Mouse (Mus musculus) midbrain, postnatal 0 days (tissue): ENCODE data around the gene 2610001J05Rik. TPM values are rescaled to one million over a fixed set of nuclear protein-coding genes. Genes with fewer than 3 reads are reported as not detected.

Source experiments
- ATAC-seq: fragments of 200-750 bp; cut with Nextera tagmentation; 2 replicates; pipeline ENCODE4 v1.8.0; 2017; ENCODE audit warnings: moderate number of reproducible peaks, mild to moderate bottlenecking, moderate TSS enrichment, moderate library complexity; ENCODE audit not compliant: low FRiP score
- DNase-seq: peaks from one replicate; pipeline ENCODE4 v3.0.0-alpha.2; 2015; ENCODE audit warnings: low spot score
- H3K27ac ChIP-seq: fragments of 300-500 bp; sonication (generic); 2 replicates; pipeline ENCODE4 v1.5.1; 2014; ENCODE audit warnings: low read depth, mild to moderate bottlenecking, low read length, mixed read lengths
- H3K27me3 ChIP-seq: fragments of 300-500 bp; sonication (generic); 2 replicates; pipeline ENCODE4 v1.6.1; 2014; ENCODE audit warnings: low read length, control low read depth, mixed read lengths; ENCODE audit not compliant: insufficient read depth
- H3K36me3 ChIP-seq: fragments of 300-500 bp; sonication (generic); 2 replicates; pipeline ENCODE4 v1.6.1; 2014; ENCODE audit warnings: low read length, control low read depth, mixed read lengths; ENCODE audit not compliant: insufficient read depth
- H3K4me1 ChIP-seq: fragments of 300-500 bp; sonication (generic); 2 replicates; pipeline ENCODE4 v1.6.1; 2014; ENCODE audit warnings: mild to moderate bottlenecking, control low read depth, antibody characterized with exemption, low read length, mixed read lengths; ENCODE audit not compliant: insufficient read depth
- H3K4me2 ChIP-seq: fragments of 300-500 bp; sonication (generic); 2 replicates; pipeline ENCODE4 v1.6.1; 2014; ENCODE audit warnings: low read depth, mild to moderate bottlenecking, low read length, mixed read lengths; ENCODE audit not compliant: poor library complexity, severe bottlenecking
- H3K4me3 ChIP-seq: fragments of 300-500 bp; sonication (generic); 2 replicates; pipeline ENCODE4 v1.5.1; 2014; ENCODE audit warnings: low read depth, mild to moderate bottlenecking, low read length, moderate library complexity
- H3K9ac ChIP-seq: fragments of 300-500 bp; sonication (generic); replicated peaks from 2 replicates; pipeline ENCODE4 v1.6.1; 2014; ENCODE audit warnings: mild to moderate bottlenecking, low read length, moderate library complexity, mixed read lengths; ENCODE audit not compliant: poor library complexity, severe bottlenecking
- H3K9me3 ChIP-seq: fragments of 300-500 bp; sonication (generic); 2 replicates; pipeline ENCODE4 v1.6.1; 2016; ENCODE audit warnings: low read length, control low read depth
- CTCF ChIP-seq: IDR thresholded peaks from 2 replicates; pipeline ENCODE4 v1.5.1; 2016; ENCODE audit warnings: antibody characterized with exemption, mild to moderate bottlenecking
- WGBS: fragments of 180-500 bp; shearing (Covaris S2); extraction: QIAGEN DNeasy Blood & Tissue Kit; methylation state at CpG from one replicate; pipeline ENCODE4 v1.1.7; 2014; 5-methylcytosine and 5-hydroxymethylcytosine counted together
- polyA plus RNA-seq: library from polyadenylated mRNA; unstranded; fragments of >200 nt; fragmentation: Nextera tagmentation; extraction: Ambion mirVana; gene quantifications from 2 replicates; pipeline ENCODE4 v1.2.1, GENCODE M21; 2015
- total RNA-seq: library from RNA; depleted of rRNA; stranded (reverse); fragments of >200 nt; gene quantifications from 2 replicates; pipeline ENCODE4 v1.2.3, GENCODE M21; 2014; rRNA removed

2610001J05Rik gene
- total and polyA plus RNA-seq, 2 experiments from 2014 or later = 16.5 to 122 TPM

- ATAC-seq = peak; percentile 28
- no peak for TF ChIP-seq CTCF
- H3K9ac ChIP-seq = peak overlapping the region; percentile 99
- peak overlapping the region; percentile 99 for H3K27ac ChIP-seq
- peak overlapping the region; percentile 76 for H3K4me2 ChIP-seq
- H3K4me3 ChIP-seq = peak overlapping the region; percentile 77
- DNase-seq = peak; percentile 69
- no peaks in the 10 kb centered on the region for H3K27me3 ChIP-seq
- no peaks in the 10 kb centered on the region for H3K9me3 ChIP-seq
- 1% methylated on average over 19 of the region's 19 CpGs for WGBS
- H3K4me1 ChIP-seq = peaks cover 4% of the 10 kb centered on the region; the same call in 1 of the 2 replicates
- H3K36me3 ChIP-seq = no peaks in the 10 kb centered on the region
These were observed 33.2 kb downstream of the 2610001J05Rik start for GRCm38 (mm10) chr6:13837916-13838676.

GRCm38 (mm10) chr6:13836967-13837570 is 34.2 kb downstream of the 2610001J05Rik start:
- WGBS = 37% methylated on average over 3 of the region's 3 CpGs
- Histone ChIP-seq H3K4me1 (peaks cover 8% of the 10 kb centered on the region; the same call in 1 of the 2 replicates), H3K9ac (peak overlapping the region; percentile 99), H3K9me3 (no peaks in the 10 kb centered on the region), H3K36me3 (no peaks in the 10 kb centered on the region), H3K27ac (peak overlapping the region; percentile 99), H3K27me3 (no peaks in the 10 kb centered on the region), H3K4me2 (peak overlapping the region; percentile 76), H3K4me3 (peak overlapping the region; percentile 77)
- no peak for TF ChIP-seq CTCF
- peak; percentile 26 for DNase-seq
- ATAC-seq = no peak

GRCm38 (mm10) chr6:13835720-13836665 is 35.3 kb downstream of the 2610001J05Rik start:
- Histone ChIP-seq H3K9me3 (no peaks in the 10 kb centered on the region), H3K36me3 (no peaks in the 10 kb centered on the region), H3K27me3 (no peaks in the 10 kb centered on the region), H3K27ac (peak overlapping the region; percentile 99), H3K4me3 (peak overlapping the region; percentile 77), H3K4me2 (peak overlapping the region; percentile 76), H3K9ac (peak overlapping the region; percentile 99), H3K4me1 (peaks cover 8% of the 10 kb centered on the region; the same call in 1 of the 2 replicates)
- peak; percentile 82 for DNase-seq
- peak; percentile 35; the same call in 1 of the 2 replicates for TF ChIP-seq CTCF
- WGBS = 26% methylated on average over 17 of the region's 17 CpGs
- ATAC-seq = peak; percentile 73

- ATAC-seq = no peak
- Histone ChIP-seq H3K4me1 (peaks cover 11% of the 10 kb centered on the region; the same call in 1 of the 2 replicates), H3K4me2 (peak overlapping the region; percentile 44), H3K27me3 (no peaks in the 10 kb centered on the region), H3K4me3 (peak overlapping the region; percentile 16; the same call in 1 of the 2 replicates), H3K9ac (no peak overlapping the region), H3K9me3 (no peaks in the 10 kb centered on the region), H3K27ac (no peak overlapping the region), H3K36me3 (no peaks in the 10 kb centered on the region)
- TF ChIP-seq CTCF = no peak
- DNase-seq = no peak
- 50% methylated on average over 2 of the region's 2 CpGs for WGBS
These were observed 38.5 kb downstream of the 2610001J05Rik start for GRCm38 (mm10) chr6:13832770-13833169.

- Histone ChIP-seq H3K9me3 (no peaks in the 10 kb centered on the region), H3K4me2 (no peak overlapping the region), H3K4me1 (peaks cover 11% of the 10 kb centered on the region; the same call in 1 of the 2 replicates), H3K27ac (no peak overlapping the region), H3K27me3 (no peaks in the 10 kb centered on the region), H3K36me3 (no peaks in the 10 kb centered on the region), H3K4me3 (no peak overlapping the region), H3K9ac (no peak overlapping the region)
- no peak for TF ChIP-seq CTCF
- ATAC-seq (no peak), DNase-seq (no peak)
- 78% methylated on average over 1 of the region's 1 CpGs for WGBS
These were observed 42.4 kb downstream of the 2610001J05Rik start for GRCm38 (mm10) chr6:13828877-13829276.

Other genes with a start within 250 kb of the 2610001J05Rik start
- gene Bmt2, start 193.6 kb downstream of the 2610001J05Rik start, total RNA-seq = 28.9 and 31.9 TPM in 2 replicates
- gene Bmt2, start 193.6 kb downstream of the 2610001J05Rik start, polyA plus RNA-seq = 10.0 and 11.0 TPM in 2 replicates
- gene Gpr85, start 31.6 kb downstream of the 2610001J05Rik start, total RNA-seq = 121 and 134 TPM in 2 replicates
- 119 and 122 TPM in 2 replicates for gene Gpr85, start 31.6 kb downstream of the 2610001J05Rik start, polyA plus RNA-seq